Mouse (Mus musculus) limb, embryonic 11.5 days (tissue): Measurements from ENCODE around the gene Rcc2. TPM values are rescaled to one million over a fixed set of nuclear protein-coding genes. Genes with fewer than 3 reads are reported as not detected.

ENCODE experiments used
- ATAC-seq: fragments of 200-750 bp; cut with Nextera tagmentation; 2 replicates; pipeline ENCODE4 v1.8.0; 2017; ENCODE audit warnings: low read depth; ENCODE audit not compliant: insufficient number of reproducible peaks, low FRiP score, low TSS enrichment
- DNase-seq: peaks from one replicate; pipeline ENCODE4 v3.0.0-alpha.2; 2015; ENCODE audit warnings: low spot score
- H3K27ac ChIP-seq: fragments of 300-500 bp; sonication (generic); replicated peaks from 2 replicates; pipeline ENCODE4 v1.5.1; 2014; ENCODE audit warnings: low read depth, mild to moderate bottlenecking, low read length
- H3K27me3 ChIP-seq: fragments of 300-500 bp; sonication (generic); 2 replicates; pipeline ENCODE4 v1.6.1; 2014; ENCODE audit warnings: mild to moderate bottlenecking, low read length, mixed read lengths; ENCODE audit not compliant: control insufficient read depth, insufficient read depth
- H3K36me3 ChIP-seq: fragments of 300-500 bp; sonication (generic); 2 replicates; pipeline ENCODE4 v1.6.1; 2014; ENCODE audit warnings: mild to moderate bottlenecking, low read length, moderate library complexity, mixed read lengths; ENCODE audit not compliant: control insufficient read depth, insufficient read depth
- H3K4me1 ChIP-seq: fragments of 300-500 bp; sonication (generic); 2 replicates; pipeline ENCODE4 v1.6.1; 2014; ENCODE audit warnings: low read length, mixed read lengths; ENCODE audit not compliant: control insufficient read depth, insufficient read depth
- H3K4me2 ChIP-seq: fragments of 300-500 bp; sonication (generic); 2 replicates; pipeline ENCODE4 v1.6.1; 2014; ENCODE audit warnings: low read depth, mild to moderate bottlenecking, moderate library complexity; ENCODE audit not compliant: severe bottlenecking
- H3K4me3 ChIP-seq: fragments of 300-500 bp; sonication (generic); 2 replicates; pipeline ENCODE4 v1.5.1; 2014; ENCODE audit warnings: low read depth, low read length
- H3K9ac ChIP-seq: fragments of 300-500 bp; sonication (generic); 2 replicates; pipeline ENCODE4 v1.6.1; 2014; ENCODE audit warnings: mild to moderate bottlenecking, low read length
- H3K9me3 ChIP-seq: fragments of 300-500 bp; sonication (generic); 2 replicates; pipeline ENCODE4 v1.6.1; 2016; ENCODE audit warnings: low read length; ENCODE audit not compliant: control insufficient read depth
- WGBS: fragments of 180-500 bp; shearing (Covaris S2); extraction: QIAGEN DNeasy Blood & Tissue Kit; methylation state at CpG from one replicate; pipeline ENCODE4 v1.1.7; 2014; 5-methylcytosine and 5-hydroxymethylcytosine counted together
- polyA plus RNA-seq: library from polyadenylated mRNA; unstranded; fragments of >200 nt; fragmentation: Nextera tagmentation; extraction: Ambion mirVana; gene quantifications from 2 replicates; pipeline ENCODE4 v1.2.1, GENCODE M21; 2014

Gene Rcc2
- polyA plus RNA-seq, 1 experiment from 2014 or later: 87.2 TPM

- WGBS: 74% methylated on average over 2 of the region's 2 CpGs
- H3K36me3 ChIP-seq: no peaks in the 10 kb centered on the region
- no peak within 1 kb of the TSS for H3K27ac ChIP-seq
- H3K9me3 ChIP-seq: no peaks in the 10 kb centered on the region
- DNase-seq (no peak), ATAC-seq (no peak)
- H3K9ac ChIP-seq: no peak within 1 kb of the TSS
- no peak within 1 kb of the TSS for H3K4me3 ChIP-seq
- H3K4me2 ChIP-seq: no peak within 1 kb of the TSS
- H3K27me3 ChIP-seq: no peaks in the 10 kb centered on the region
- H3K4me1 ChIP-seq: no peaks in the 10 kb centered on the region
These were observed 42.2 kb downstream of the Rcc2 start, which contains the start of gene Padi6 for GRCm38 (mm10) chr4:140742543-140742942. Gene Padi6 (minus strand): TSS chr4:140742643.

DNA sequence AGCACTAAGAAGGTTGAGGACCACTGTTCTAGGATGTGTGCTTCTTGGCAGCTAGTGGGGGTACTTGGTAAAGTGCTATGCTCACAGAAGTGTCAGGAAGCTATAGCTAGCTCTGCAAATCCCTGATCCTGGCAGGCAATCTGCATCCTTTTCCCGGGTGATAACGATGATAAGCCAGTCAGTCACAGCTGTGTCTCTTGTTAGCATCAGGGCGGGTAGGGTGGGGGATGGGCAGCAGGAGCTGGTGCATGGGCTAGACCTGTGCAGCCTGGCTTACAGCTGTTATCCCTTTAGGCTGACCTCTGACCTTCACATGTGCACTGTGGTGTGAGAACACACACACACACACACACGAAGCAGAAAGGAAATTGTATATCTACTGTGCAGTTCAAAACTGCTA, 42.7 kb downstream of the Rcc2 start:
- Histone ChIP-seq H3K4me3 (no peak overlapping the region), H3K27ac (no peak overlapping the region), H3K4me2 (no peak overlapping the region), H3K27me3 (0 out of 2 replicates have a peak, but pooled peaks cover 3% of the 10 kb centered on the region), H3K36me3 (no peaks in the 10 kb centered on the region), H3K9me3 (no peaks in the 10 kb centered on the region), H3K4me1 (0 out of 2 replicates have a peak, but pooled peaks cover 5% of the 10 kb centered on the region), H3K9ac (no peak overlapping the region)
- ATAC-seq (no peak), DNase-seq (no peak)
- WGBS: 48% methylated on average over 4 of the region's 4 CpGs

GRCm38 (mm10) chr4:140744654-140745053, 44.3 kb downstream of the Rcc2 start:
- ATAC-seq (no peak), DNase-seq (peak; percentile 58)
- Histone ChIP-seq H3K4me2 (no peak overlapping the region), H3K9me3 (no peaks in the 10 kb centered on the region), H3K36me3 (no peaks in the 10 kb centered on the region), H3K4me3 (no peak overlapping the region), H3K27me3 (0 out of 2 replicates have a peak, but pooled peaks cover 4% of the 10 kb centered on the region), H3K4me1 (0 out of 2 replicates have a peak, but pooled peaks cover 5% of the 10 kb centered on the region), H3K27ac (no peak overlapping the region), H3K9ac (no peak overlapping the region)
- 23% methylated on average over 3 of the region's 3 CpGs for WGBS

- Histone ChIP-seq H3K27ac (no peak overlapping the region), H3K4me3 (no peak overlapping the region)
- 24% methylated on average over 12 of the region's 12 CpGs for WGBS
These were observed 47.6 kb downstream of the Rcc2 start for GRCm38 (mm10) chr4:140747978-140748377.

GRCm38 (mm10) chr4:140750328-140750727, 50.0 kb downstream of the Rcc2 start:
- Histone ChIP-seq H3K4me3 (no peak overlapping the region), H3K4me2 (0 out of 2 replicates have a peak overlapping the region, but pooled peaks have one; percentile 13), H3K9me3 (no peaks in the 10 kb centered on the region), H3K36me3 (no peaks in the 10 kb centered on the region), H3K9ac (no peak overlapping the region), H3K27me3 (peaks cover 7% of the 10 kb centered on the region; the same call in 1 of the 2 replicates), H3K4me1 (peaks cover 12% of the 10 kb centered on the region; the same call in 1 of the 2 replicates), H3K27ac (no peak overlapping the region)
- DNase-seq: peak; percentile 53
- no peak for ATAC-seq
- WGBS: 11% methylated on average over 19 of the region's 19 CpGs

More at GRCm38 (mm10) chr4:140747978-140748377, 47.6 kb downstream of the Rcc2 start:
- H3K9ac ChIP-seq: no peak overlapping the region
- DNase-seq (no peak), ATAC-seq (no peak)
- no peaks in the 10 kb centered on the region for H3K36me3 ChIP-seq
- peaks cover 9% of the 10 kb centered on the region; the same call in 1 of the 2 replicates for H3K4me1 ChIP-seq
- no peak overlapping the region for H3K4me2 ChIP-seq
- H3K27me3 ChIP-seq: peaks cover 7% of the 10 kb centered on the region; the same call in 1 of the 2 replicates
- no peaks in the 10 kb centered on the region for H3K9me3 ChIP-seq

GRCm38 (mm10) chr4:140753366-140753765, 53.0 kb downstream of the Rcc2 start:
- Histone ChIP-seq H3K9me3 (no peaks in the 10 kb centered on the region), H3K9ac (no peak overlapping the region), H3K4me2 (no peak overlapping the region), H3K27me3 (peaks cover 3% of the 10 kb centered on the region; the same call in 1 of the 2 replicates), H3K4me1 (peaks cover 12% of the 10 kb centered on the region), H3K36me3 (no peaks in the 10 kb centered on the region), H3K4me3 (no peak overlapping the region), H3K27ac (no peak overlapping the region)
- 44% methylated on average over 7 of the region's 7 CpGs for WGBS
- ATAC-seq: no peak
- peak; percentile 39 for DNase-seq

DNA sequence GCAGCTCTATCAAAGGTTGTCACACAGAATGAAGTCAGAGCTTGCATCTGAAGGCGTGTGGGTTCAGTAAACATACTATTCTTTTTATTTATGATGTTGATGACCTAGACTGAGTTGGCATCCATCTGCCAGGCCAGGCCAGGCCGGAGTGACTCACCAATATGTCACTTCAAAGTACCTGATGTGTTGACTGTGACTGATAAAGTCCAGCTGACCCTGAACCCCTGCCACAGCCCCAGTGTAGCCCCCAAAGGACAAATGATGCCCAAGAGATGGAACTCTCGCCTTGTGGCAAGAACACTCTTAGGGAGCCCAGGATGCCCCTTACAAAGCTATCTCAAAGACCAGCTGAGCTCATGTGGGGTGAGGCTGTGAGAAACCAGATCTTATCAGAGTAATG, 55.5 kb downstream of the Rcc2 start:
- no peak overlapping the region for H3K4me3 ChIP-seq
- 66% methylated on average over 3 of the region's 3 CpGs for WGBS
- H3K27me3 ChIP-seq: no peaks in the 10 kb centered on the region; the same call in 1 of the 2 replicates
- no peak overlapping the region for H3K27ac ChIP-seq
- ATAC-seq: no peak
- no peaks in the 10 kb centered on the region for H3K9me3 ChIP-seq
- no peak overlapping the region for H3K4me2 ChIP-seq
- no peak for DNase-seq
- no peak overlapping the region for H3K9ac ChIP-seq
- no peaks in the 10 kb centered on the region for H3K36me3 ChIP-seq
- peaks cover 7% of the 10 kb centered on the region for H3K4me1 ChIP-seq

GRCm38 (mm10) chr4:140761601-140762000, 61.3 kb downstream of the Rcc2 start:
- no peak overlapping the region for H3K9ac ChIP-seq

DNA sequence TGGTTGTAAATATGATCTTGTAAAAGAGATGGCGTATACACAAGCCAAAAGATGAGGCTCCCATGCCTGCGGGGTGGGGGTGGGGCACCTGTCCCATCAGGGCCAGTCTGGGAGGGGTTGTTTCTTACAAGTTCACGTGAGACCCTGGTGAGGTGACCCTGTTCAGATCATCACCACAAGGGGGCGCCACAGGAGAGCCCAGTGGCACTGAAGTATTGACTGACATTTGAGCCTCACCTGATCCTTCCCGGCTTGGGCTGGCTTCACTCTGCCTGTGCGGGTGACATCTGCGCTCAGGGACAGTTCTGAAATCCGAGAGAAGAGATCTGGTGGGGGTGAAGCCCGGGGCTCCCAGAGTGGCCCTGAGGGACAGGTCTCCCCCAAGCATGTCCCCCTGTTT, 62.8 kb downstream of the Rcc2 start:
- H3K27me3 ChIP-seq: no peaks in the 10 kb centered on the region
- ATAC-seq (no peak), DNase-seq (peak; percentile 81)
- H3K9me3 ChIP-seq: no peaks in the 10 kb centered on the region
- no peak overlapping the region for H3K4me3 ChIP-seq
- no peaks in the 10 kb centered on the region for H3K36me3 ChIP-seq
- H3K9ac ChIP-seq: no peak overlapping the region
- H3K4me2 ChIP-seq: no peak overlapping the region
- WGBS: 12% methylated on average over 9 of the region's 9 CpGs
- H3K4me1 ChIP-seq: peaks cover under 1% of the 10 kb centered on the region
- H3K27ac ChIP-seq: no peak overlapping the region

More at GRCm38 (mm10) chr4:140761601-140762000, 61.3 kb downstream of the Rcc2 start:
- WGBS: 87% methylated on average over 7 of the region's 7 CpGs
- ATAC-seq (no peak), DNase-seq (no peak)
- H3K4me3 ChIP-seq: no peak overlapping the region
- H3K27me3 ChIP-seq: no peaks in the 10 kb centered on the region
- H3K27ac ChIP-seq: no peak overlapping the region
- no peak overlapping the region for H3K4me2 ChIP-seq
- H3K9me3 ChIP-seq: no peaks in the 10 kb centered on the region
- H3K36me3 ChIP-seq: no peaks in the 10 kb centered on the region
- H3K4me1 ChIP-seq: peaks cover 4% of the 10 kb centered on the region
